Mouse (Mus musculus) cerebellum, adult 2 months (tissue): ENCODE measurements at regions not wholly inside any gene's neighbourhood (a gene's known extent, or its start where the extent isn't known, plus 50 kb on each side); places are given as distances from the start of the nearest gene placed in this dataset.

Source experiments
- CTCF ChIP-seq: fragments of 200-500 bp; IDR thresholded peaks from 2 replicates; pipeline ENCODE4 v1.5.1; 2011; ENCODE audit warnings: low read depth, mild to moderate bottlenecking, control low read depth, low read length, moderate library complexity, borderline replicate concordance; ENCODE audit not compliant: insufficient read depth
- POLR2A ChIP-seq: fragments of 200-500 bp; IDR thresholded peaks from 2 replicates; pipeline ENCODE4 v1.6.1; 2011; ENCODE audit warnings: low read length, control low read depth, borderline replicate concordance; ENCODE audit not compliant: insufficient read depth

- TF ChIP-seq POLR2A (no peak), CTCF (no peak)
Observed at GRCm38 (mm10) chr2:92690304-92690703, 90.8 kb downstream of the Chst1 start.
